Comparison of ENCODE assay signal across 8 mouse cellular contexts in the genomic region with DNA sequence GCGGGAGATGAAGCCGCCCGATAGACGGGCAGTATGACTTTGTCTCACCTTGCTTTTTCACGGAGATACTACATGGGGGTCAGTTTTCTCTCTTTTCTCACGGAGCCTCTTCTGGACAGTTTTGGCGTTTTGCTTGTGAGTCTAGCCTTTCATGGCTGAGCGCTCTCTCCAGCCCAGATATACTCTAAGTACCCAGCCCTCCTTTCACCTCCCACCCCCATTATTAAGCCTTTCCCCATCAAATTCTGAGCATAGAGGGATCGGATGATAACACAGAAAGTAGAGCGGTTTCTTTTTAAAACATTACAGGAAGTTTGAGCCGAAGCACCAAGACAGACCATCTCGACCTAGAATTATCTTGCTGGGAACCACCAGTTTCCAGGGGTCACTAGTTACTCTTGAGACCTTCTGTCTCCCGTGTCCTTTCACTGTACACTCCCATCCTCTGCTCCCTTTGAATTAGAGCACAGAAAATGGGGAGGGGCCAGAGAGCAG. TPM values are rescaled to one million over a fixed set of nuclear protein-coding genes. Genes with fewer than 3 reads are reported as not detected.
A peak's percentile ranks its signal among the peaks of the same experiment; 100 is the strongest.
DNase-seq lines count a peak whose midpoint lies in the region; ATAC-seq and TF ChIP-seq lines count a peak whose summit lies in the region.

No protein-coding gene starts in this region.

- peak overlapping the region; percentile 69 for H3K4me3 ChIP-seq in liver, adult 2 months (ENCODE audit: insufficient read depth, low read depth, low read length)
- peak overlapping the region; percentile 77 for H3K4me3 ChIP-seq in embryonic facial prominence, embryonic 12.5 days
- H3K4me3 ChIP-seq in intestine, embryonic 15.5 days (replicated peaks) = peak overlapping the region; percentile 81
- H3K4me3 ChIP-seq in neural tube, embryonic 12.5 days = peak overlapping the region; percentile 67

- no peak for TF ChIP-seq POLR2A in liver, adult 2 months (IDR thresholded peaks at IDR 0.05; ENCODE audit: extremely low read depth, insufficient read depth, low read length)

- no peak for DNase-seq in liver, adult 2 months (ENCODE audit: extremely low read depth, low read depth, low spot score)
- no peak for DNase-seq in liver
- DNase-seq in right cerebral cortex, postnatal 14 days = no peak
- no peak for DNase-seq in layer of hippocampus, adult 8-10 months (ENCODE audit: low spot score in 2 of 2)
- no peak for DNase-seq in spleen, adult 18-20 months

- no peaks in the 10 kb centered on the region for H3K27me3 ChIP-seq in liver, adult 2 months (ENCODE audit: control insufficient read depth, insufficient read depth, low read length)
- H3K27me3 ChIP-seq in embryonic facial prominence, embryonic 12.5 days = 0 out of 2 replicates have a peak, but pooled peaks cover 4% of the 10 kb centered on the region
- H3K27me3 ChIP-seq in intestine, embryonic 15.5 days (replicated peaks) = no peaks in the 10 kb centered on the region
- no peaks in the 10 kb centered on the region for H3K27me3 ChIP-seq in neural tube, embryonic 12.5 days (replicated peaks)

- no peak overlapping the region for H3K27ac ChIP-seq in liver, adult 2 months (replicated peaks; ENCODE audit: insufficient read depth, low read depth, low read length)
- H3K27ac ChIP-seq in embryonic facial prominence, embryonic 12.5 days = no peak overlapping the region; the same call in 1 of the 2 replicates
- H3K27ac ChIP-seq in intestine, embryonic 15.5 days = peak overlapping the region; percentile 99
- no peak overlapping the region for H3K27ac ChIP-seq in neural tube, embryonic 12.5 days

- no peaks in the 10 kb centered on the region for H3K79me2 ChIP-seq in liver, adult 2 months (ENCODE audit: control insufficient read depth, insufficient read depth, low read length)

- peak overlapping the region; percentile 82 for H3K4me2 ChIP-seq in embryonic facial prominence, embryonic 12.5 days (replicated peaks)
- peak overlapping the region; percentile 77 for H3K4me2 ChIP-seq in intestine, embryonic 15.5 days (replicated peaks)
- H3K4me2 ChIP-seq in neural tube, embryonic 12.5 days (replicated peaks) = peak overlapping the region; percentile 86

- no peak for ATAC-seq in embryonic facial prominence, embryonic 12.5 days (ENCODE audit: insufficient number of reproducible peaks, insufficient read depth, low FRiP score, low TSS enrichment)
- 0 out of 2 replicates have a peak, but pooled peaks have one; percentile 0 for ATAC-seq in intestine, embryonic 15.5 days
- peak; percentile 1; the same call in 1 of the 2 replicates for ATAC-seq in neural tube, embryonic 12.5 days (ENCODE audit: low FRiP score, low read depth)

- 10% methylated on average over 13 of the region's 13 CpGs for WGBS in liver, adult 2 months
- 3% methylated on average over 13 of the region's 13 CpGs for WGBS in embryonic facial prominence, embryonic 12.5 days
- WGBS in intestine, embryonic 15.5 days = 2% methylated on average over 13 of the region's 13 CpGs
- 2% methylated on average over 13 of the region's 13 CpGs for WGBS in neural tube, embryonic 12.5 days

- H3K9me3 ChIP-seq in embryonic facial prominence, embryonic 12.5 days = no peaks in the 10 kb centered on the region
- no peaks in the 10 kb centered on the region for H3K9me3 ChIP-seq in intestine, embryonic 15.5 days
- no peaks in the 10 kb centered on the region for H3K9me3 ChIP-seq in neural tube, embryonic 12.5 days

- no peaks in the 10 kb centered on the region for H3K36me3 ChIP-seq in liver, adult 2 months (ENCODE audit: control insufficient read depth, insufficient read depth, low read length)
- H3K36me3 ChIP-seq in embryonic facial prominence, embryonic 12.5 days = no peaks in the 10 kb centered on the region
- no peaks in the 10 kb centered on the region for H3K36me3 ChIP-seq in intestine, embryonic 15.5 days
- no peaks in the 10 kb centered on the region for H3K36me3 ChIP-seq in neural tube, embryonic 12.5 days

- no peaks in the 10 kb centered on the region for H3K4me1 ChIP-seq in liver, adult 2 months (ENCODE audit: control insufficient read depth, insufficient read depth, low read length)
- H3K4me1 ChIP-seq in embryonic facial prominence, embryonic 12.5 days = peaks cover 6% of the 10 kb centered on the region; the same call in 1 of the 2 replicates
- peaks cover 5% of the 10 kb centered on the region; the same call in 1 of the 2 replicates for H3K4me1 ChIP-seq in intestine, embryonic 15.5 days (replicated peaks)
- H3K4me1 ChIP-seq in neural tube, embryonic 12.5 days = peaks cover 5% of the 10 kb centered on the region; the same call in 1 of the 2 replicates

- H3K9ac ChIP-seq in liver, adult 2 months (ENCODE audit: low read depth, low read length) = peak overlapping the region; percentile 45
- peak overlapping the region; percentile 83 for H3K9ac ChIP-seq in embryonic facial prominence, embryonic 12.5 days
- peak overlapping the region; percentile 94 for H3K9ac ChIP-seq in intestine, embryonic 15.5 days
- H3K9ac ChIP-seq in neural tube, embryonic 12.5 days = peak overlapping the region; percentile 80

- TF ChIP-seq CTCF in liver, adult 2 months (IDR thresholded peaks at IDR 0.05; ENCODE audit: low read depth, low read length) = no peak

RNA-seq across cellular contexts. Expression of gene Pde5a, which starts 2.0 kb away (rescaled TPM):
- 0.83 and 1.3 TPM in 2 replicates for total RNA-seq in liver, adult 2 months (2014; rRNA removed)
- 0.14 and 0.15 TPM in 2 replicates for polyA plus RNA-seq in liver, adult 2 months (2012; rRNA removed)
- 5.2 and 5.6 TPM in 2 replicates for polyA plus RNA-seq in embryonic facial prominence, embryonic 12.5 days (2016; fragmentation: Nextera tagmentation; extraction: Ambion mirVana)
- 12.1 and 13.3 TPM in 2 replicates for polyA plus RNA-seq in intestine, embryonic 15.5 days (2015; fragmentation: Nextera tagmentation; extraction: Ambion mirVana)
- polyA plus RNA-seq in neural tube, embryonic 12.5 days (2016; fragmentation: Nextera tagmentation; extraction: Ambion mirVana) = 2.7 and 2.9 TPM in 2 replicates
- 10 to 100 TPM; 10.3 to 17.1 (median 12.9) TPM for total RNA-seq in layer of hippocampus, adult 8-10 months (2022)
